Mouse (Mus musculus) megakaryocyte, embryonic 14.5 days (primary cell): ENCODE measurements around the gene Inpp5f. TPM values are rescaled to one million over a fixed set of nuclear protein-coding genes. Genes with fewer than 3 reads are reported as not detected.
"Not testable (repeated sequence)": the region's sequence is repeated elsewhere in the genome, so short reads cannot be mapped to it uniquely, and the experiment has no call there.

Experiments used
- H3K27me3 ChIP-seq: replicated peaks from 2 replicates; pipeline ENCODE3; 2012; ENCODE audit warnings: inconsistent platforms
- H3K36me3 ChIP-seq: replicated peaks from 2 replicates; pipeline ENCODE3; 2012; ENCODE audit warnings: low read length, inconsistent platforms, mixed read lengths
- H3K4me1 ChIP-seq: 2 replicates; pipeline ENCODE4 v1.6.1; 2012; ENCODE audit warnings: inconsistent platforms
- H3K4me3 ChIP-seq: replicated peaks from 2 replicates; pipeline ENCODE3; 2012; ENCODE audit warnings: moderate library complexity, mild to moderate bottlenecking, inconsistent platforms
- H3K9me3 ChIP-seq: 2 replicates; pipeline ENCODE4 v1.6.1; 2012; ENCODE audit warnings: inconsistent platforms
- FLI1 ChIP-seq: IDR thresholded peaks from 2 replicates; pipeline ENCODE4 v1.6.1; 2012; ENCODE audit warnings: low read length, inconsistent platforms, mixed read lengths
- GATA1 ChIP-seq: IDR thresholded peaks from 3 replicates; pipeline ENCODE4 v1.6.1; 2012; ENCODE audit warnings: mixed read lengths, low read length, inconsistent platforms, borderline replicate concordance
- polyA plus RNA-seq: library from polyadenylated mRNA; stranded (reverse); fragments of >175 nt; gene quantifications from 2 replicates; pipeline ENCODE4 v1.2.3, GENCODE M21; 2012; ENCODE audit warnings: low replicate concordance; ENCODE audit not compliant: insufficient read depth

Gene Inpp5f
- polyA plus RNA-seq, 1 experiment: 0.51 TPM

DNA sequence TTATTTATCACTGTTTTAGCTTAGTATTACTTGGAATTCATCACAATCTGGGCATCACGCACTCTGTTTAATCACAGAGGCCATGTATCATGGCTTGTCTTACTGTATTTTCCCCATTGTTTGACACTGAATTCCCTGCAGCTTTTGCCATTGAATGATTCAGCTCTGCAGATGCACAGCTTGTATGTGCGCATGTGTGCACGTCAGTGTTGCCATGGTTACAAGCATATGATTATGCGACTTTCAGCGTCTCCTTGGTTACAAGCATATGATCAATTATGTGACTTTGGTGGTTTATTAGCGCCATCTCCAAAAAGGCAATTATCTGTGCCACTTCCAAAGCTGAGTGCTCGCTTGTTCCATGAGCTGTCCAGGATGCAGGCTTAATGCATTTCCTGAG is 79.7 kb downstream of the Inpp5f start:
- H3K4me1 ChIP-seq: peaks cover 29% of the 10 kb centered on the region
- H3K36me3 ChIP-seq: peaks cover 74% of the 10 kb centered on the region
- H3K27me3 ChIP-seq: peaks cover 2% of the 10 kb centered on the region
- H3K9me3 ChIP-seq: peaks cover 4% of the 10 kb centered on the region; the same call in 1 of the 2 replicates
- no peak overlapping the region for H3K4me3 ChIP-seq
- no peak for TF ChIP-seq GATA1
- TF ChIP-seq FLI1: no peak

DNA sequence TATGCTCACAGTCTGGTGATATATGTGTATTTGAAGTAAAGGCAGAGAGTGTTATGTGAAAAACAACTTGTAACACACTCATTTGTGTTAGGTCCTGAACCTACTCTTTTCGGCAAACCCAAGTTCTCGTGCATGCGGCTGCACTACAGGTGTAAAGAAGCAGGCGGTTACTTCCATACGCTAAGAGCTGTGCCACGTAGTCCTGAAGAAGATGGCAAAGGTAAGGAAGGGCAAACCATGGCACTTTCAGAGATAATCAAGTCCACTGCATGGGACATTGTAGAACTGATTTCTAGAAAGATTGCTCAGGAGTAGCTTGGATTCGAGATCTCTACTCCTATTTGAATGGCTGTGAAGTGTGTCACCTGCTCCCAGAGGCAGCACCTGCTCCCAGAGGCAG is 81.0 kb downstream of the Inpp5f start:
- Histone ChIP-seq H3K9me3 (peaks cover 4% of the 10 kb centered on the region; the same call in 1 of the 2 replicates), H3K36me3 (peaks cover 73% of the 10 kb centered on the region), H3K27me3 (peaks cover 2% of the 10 kb centered on the region), H3K4me1 (peaks cover 22% of the 10 kb centered on the region), H3K4me3 (no peak overlapping the region)
- TF ChIP-seq GATA1 (no peak), FLI1 (no peak)

DNA sequence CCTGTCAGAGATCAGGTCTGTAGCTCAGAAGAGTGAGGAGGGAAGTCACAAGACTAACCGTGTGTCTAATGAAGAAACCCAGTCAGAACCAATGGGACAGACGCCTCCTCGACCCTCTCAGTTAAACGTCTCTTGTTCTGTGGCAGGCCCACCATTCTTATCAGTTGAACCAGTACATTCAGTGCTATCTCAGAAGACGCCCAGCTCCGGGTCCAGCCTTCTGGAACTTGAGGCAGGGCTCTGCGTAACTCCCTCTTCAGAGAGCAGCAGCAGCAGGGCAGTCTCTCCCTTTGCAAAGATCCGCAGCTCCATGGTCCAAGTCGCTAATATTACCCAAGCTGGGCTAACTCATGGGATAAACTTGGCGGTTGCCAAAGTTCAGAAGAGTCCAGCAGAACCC is 83.7 kb downstream of the Inpp5f start:
- no peaks in the 10 kb centered on the region for H3K9me3 ChIP-seq
- TF ChIP-seq FLI1 (no peak), GATA1 (no peak)
- no peak overlapping the region for H3K4me3 ChIP-seq
- no peaks in the 10 kb centered on the region for H3K27me3 ChIP-seq
- peaks cover 83% of the 10 kb centered on the region for H3K36me3 ChIP-seq
- H3K4me1 ChIP-seq: peaks cover 10% of the 10 kb centered on the region

DNA sequence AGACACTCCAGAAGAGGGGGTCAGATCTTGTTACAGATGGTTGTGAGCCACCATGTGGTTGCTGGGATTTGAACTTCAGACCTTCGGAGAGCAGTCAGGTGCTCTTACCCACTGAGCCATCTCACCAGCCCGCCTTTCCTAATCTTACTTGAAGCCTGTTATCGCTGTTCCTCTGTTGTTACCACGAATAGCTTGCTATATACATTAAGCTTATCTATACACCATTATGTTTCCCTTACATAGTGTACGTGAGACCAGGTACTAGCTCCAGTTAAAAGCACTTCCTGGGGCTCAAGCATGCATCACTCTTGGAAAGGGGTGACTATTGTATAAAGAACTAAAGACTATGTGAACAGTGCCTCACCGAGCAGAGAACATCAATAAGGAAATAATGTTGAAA is 88.8 kb downstream of the Inpp5f start:
- H3K4me1 ChIP-seq, H3K4me3 ChIP-seq, H3K9me3 ChIP-seq, H3K27me3 ChIP-seq: not testable (repeated sequence)
- H3K36me3 ChIP-seq: peaks cover 94% of the 10 kb centered on the region

DNA sequence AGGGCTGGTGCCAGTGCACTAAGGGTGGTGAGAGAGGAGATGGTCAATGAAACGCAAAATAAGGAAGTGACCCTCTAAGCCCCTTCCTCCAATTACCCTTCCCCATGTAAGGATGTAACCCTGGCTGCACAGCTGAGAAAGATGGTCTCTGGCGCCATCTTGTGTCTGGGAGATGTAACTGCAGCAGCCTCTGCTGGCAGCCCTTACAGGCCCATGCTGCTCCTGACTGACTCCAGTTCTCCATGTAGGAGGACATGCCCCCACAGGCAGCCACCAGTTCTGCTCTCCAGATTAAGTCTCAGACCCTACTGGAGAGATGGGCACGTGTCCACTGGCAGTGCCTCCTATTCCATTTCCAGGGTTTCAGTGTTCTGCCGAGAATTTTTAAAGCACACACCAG is 94.6 kb downstream of the Inpp5f start:
- no peaks in the 10 kb centered on the region for H3K27me3 ChIP-seq
- H3K4me3 ChIP-seq: no peak overlapping the region
- H3K4me1 ChIP-seq: peaks cover 6% of the 10 kb centered on the region; the same call in 1 of the 2 replicates
- peaks cover 98% of the 10 kb centered on the region for H3K36me3 ChIP-seq
- H3K9me3 ChIP-seq: no peaks in the 10 kb centered on the region
- TF ChIP-seq GATA1 (no peak), FLI1 (no peak)

DNA sequence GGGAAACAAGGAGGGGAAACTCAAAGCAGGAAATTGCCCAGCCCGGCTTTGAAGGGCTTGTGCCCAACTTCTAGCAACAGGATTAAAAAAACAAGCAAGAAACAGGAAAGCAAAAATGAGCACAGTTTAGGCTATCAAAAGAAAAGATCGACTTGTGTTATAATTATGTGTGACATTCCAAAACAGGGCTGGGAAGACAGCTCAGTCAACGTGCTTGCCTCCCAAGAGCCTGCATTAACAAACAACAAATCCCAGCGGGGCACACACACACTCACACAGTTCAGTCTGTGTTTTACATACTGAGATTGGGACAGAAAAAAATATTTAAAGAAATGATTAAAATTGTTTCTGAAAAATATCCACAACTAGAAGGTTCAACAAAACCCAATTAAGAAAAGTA is 106.9 kb downstream of the Inpp5f start:
- no peaks in the 10 kb centered on the region for H3K4me1 ChIP-seq
- no peak overlapping the region for H3K4me3 ChIP-seq
- TF ChIP-seq GATA1 (no peak), FLI1 (no peak)
- peaks cover 97% of the 10 kb centered on the region for H3K36me3 ChIP-seq
- no peaks in the 10 kb centered on the region for H3K27me3 ChIP-seq
- H3K9me3 ChIP-seq: no peaks in the 10 kb centered on the region

DNA sequence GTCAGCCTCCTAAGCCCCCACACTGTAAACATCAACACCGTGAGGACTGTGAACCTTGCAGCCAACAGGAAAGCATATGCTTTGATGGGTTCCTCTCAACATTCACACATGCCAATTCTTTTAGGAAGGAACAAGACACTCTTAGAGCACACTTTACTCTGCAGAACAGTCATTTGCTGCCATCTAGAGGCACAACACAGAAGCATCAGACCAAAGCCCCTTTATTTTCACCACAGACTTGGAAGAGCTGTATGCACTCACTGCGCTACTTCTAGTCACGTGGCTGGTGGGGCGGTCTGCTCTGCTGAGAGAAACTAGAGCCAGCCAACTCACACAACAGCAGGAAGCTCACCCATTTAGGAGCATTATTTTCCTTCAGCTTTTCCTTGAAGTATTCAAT is 113.6 kb downstream of the Inpp5f start:
- Histone ChIP-seq H3K4me1 (peaks cover 49% of the 10 kb centered on the region), H3K27me3 (no peaks in the 10 kb centered on the region), H3K36me3 (peaks cover 53% of the 10 kb centered on the region), H3K4me3 (no peak overlapping the region), H3K9me3 (no peaks in the 10 kb centered on the region)
- TF ChIP-seq FLI1 (no peak), GATA1 (no peak)

DNA sequence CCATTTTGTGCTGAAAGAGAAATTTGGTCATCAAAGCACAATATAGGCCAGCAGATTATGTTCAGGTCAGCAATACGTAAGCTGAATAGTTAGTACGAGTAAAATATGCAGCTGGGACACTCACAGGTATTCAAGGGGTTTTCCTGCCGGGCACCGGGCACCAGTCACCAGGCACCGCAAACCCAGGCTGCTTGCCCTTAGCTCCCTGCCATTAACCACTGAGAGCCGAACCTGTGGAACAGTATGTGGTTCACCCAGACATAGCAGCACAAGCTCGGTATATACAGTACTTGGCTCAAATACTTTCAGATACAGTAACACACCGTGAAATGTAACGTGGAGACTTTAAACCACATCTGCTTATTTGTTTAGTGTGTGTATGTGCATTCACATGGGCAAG is 114.1 kb downstream of the Inpp5f start:
- peaks cover 50% of the 10 kb centered on the region for H3K36me3 ChIP-seq
- H3K4me3 ChIP-seq: no peak overlapping the region
- H3K27me3 ChIP-seq: no peaks in the 10 kb centered on the region
- H3K4me1 ChIP-seq: peaks cover 53% of the 10 kb centered on the region
- TF ChIP-seq GATA1 (no peak), FLI1 (no peak)
- H3K9me3 ChIP-seq: no peaks in the 10 kb centered on the region

DNA sequence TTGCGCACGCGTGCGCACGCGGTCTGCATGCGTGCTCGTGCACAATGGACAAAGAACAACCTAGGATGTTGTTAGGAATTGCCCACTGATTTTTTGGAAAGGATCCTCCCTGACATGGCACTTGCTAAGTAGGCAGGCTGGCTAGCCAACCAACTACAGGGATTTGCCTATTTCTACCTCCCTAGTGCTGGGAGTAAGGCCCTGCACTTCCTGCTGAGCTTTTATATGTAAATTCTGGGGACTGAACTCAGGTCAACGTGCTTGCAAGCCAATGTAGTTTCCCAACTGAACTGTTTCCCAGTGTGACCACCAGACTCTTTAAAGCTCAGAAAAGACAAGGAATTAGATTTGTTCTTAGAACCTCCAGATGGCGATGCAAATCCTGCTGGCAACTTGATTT is 115.9 kb downstream of the Inpp5f start:
- H3K9me3 ChIP-seq: no peaks in the 10 kb centered on the region
- TF ChIP-seq FLI1 (no peak), GATA1 (no peak)
- peaks cover 67% of the 10 kb centered on the region for H3K4me1 ChIP-seq
- no peaks in the 10 kb centered on the region for H3K27me3 ChIP-seq
- no peak overlapping the region for H3K4me3 ChIP-seq
- peaks cover 33% of the 10 kb centered on the region for H3K36me3 ChIP-seq

DNA sequence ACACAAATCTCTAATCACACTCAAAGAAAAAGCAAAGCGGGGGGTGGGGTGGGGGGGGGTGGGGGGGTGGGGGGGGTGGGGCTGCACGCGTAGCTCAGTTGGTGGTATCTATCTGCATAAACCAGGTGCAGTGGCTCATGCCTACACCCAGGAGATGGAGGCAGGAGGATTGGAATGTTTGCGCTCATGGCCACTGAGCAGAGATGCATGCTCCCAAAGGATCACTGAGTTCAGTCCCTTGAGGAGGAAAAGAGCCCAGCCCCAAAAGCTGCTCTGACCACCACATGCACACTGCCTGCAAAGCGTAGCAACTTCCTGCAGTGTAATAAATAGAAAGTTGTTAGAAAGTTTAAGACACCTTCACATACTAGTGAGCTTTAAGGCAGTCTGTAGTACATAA is 116.6 kb downstream of the Inpp5f start:
- Histone ChIP-seq H3K36me3 (peaks cover 26% of the 10 kb centered on the region), H3K27me3 (no peaks in the 10 kb centered on the region), H3K9me3 (no peaks in the 10 kb centered on the region), H3K4me1 (peaks cover 74% of the 10 kb centered on the region), H3K4me3 (no peak overlapping the region)
- TF ChIP-seq FLI1 (no peak), GATA1 (no peak)

DNA sequence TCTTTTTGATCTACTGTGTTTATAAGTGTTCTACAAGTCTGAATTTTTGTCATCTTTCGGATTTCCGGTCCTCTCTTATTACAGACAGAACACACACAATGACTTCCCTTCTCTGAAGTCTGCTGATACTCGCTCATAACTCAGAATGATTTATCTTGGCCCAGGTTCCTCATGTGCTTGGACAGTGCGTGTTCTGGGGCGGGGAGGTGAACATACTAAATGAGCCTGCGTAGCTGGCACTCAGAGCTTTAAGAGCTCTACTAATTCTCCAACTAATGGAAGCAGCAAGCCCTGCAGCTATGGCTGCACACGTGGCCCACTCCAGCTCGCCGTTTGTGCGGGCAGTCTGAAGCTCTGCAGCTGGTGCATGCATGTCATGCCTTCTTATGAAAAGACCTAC is 117.6 kb downstream of the Inpp5f start:
- Histone ChIP-seq H3K36me3 (peaks cover 17% of the 10 kb centered on the region), H3K4me3 (peak overlapping the region; percentile 20), H3K4me1 (peaks cover 82% of the 10 kb centered on the region), H3K9me3 (no peaks in the 10 kb centered on the region), H3K27me3 (no peaks in the 10 kb centered on the region)
- TF ChIP-seq FLI1 (no peak), GATA1 (no peak)
